Mouse (Mus musculus): ENCODE data around the gene Notch2. TPM values are rescaled to one million over a fixed set of nuclear protein-coding genes. Genes with fewer than 3 reads are reported as not detected.

The Notch2 gene
- 7.6 and 12.1 TPM in 2 replicates for polyA plus RNA-seq (2015; fragmentation: Nextera tagmentation; extraction: Ambion mirVana)

GRCm38 (mm10) chr3:98013401-98014281, at the start of gene Notch2:
TSS of gene Notch2 (plus strand) at chr3:98013527.
- Histone ChIP-seq H3K4me2 (ENCODE audit: low read length) (peak within 1 kb of the TSS; percentile 97), H3K36me3 (ENCODE audit: control insufficient read depth, insufficient read depth, low read length) (no peaks in the 10 kb centered on the region), H3K4me3 (ENCODE audit: low read length) (peak within 1 kb of the TSS; percentile 82), H3K4me1 (ENCODE audit: control insufficient read depth, insufficient read depth, low read depth, low read length) (peaks cover 7% of the 10 kb centered on the region; the same call in 1 of the 2 replicates), H3K27ac (ENCODE audit: low read depth, low read length) (peak within 1 kb of the TSS; percentile 78), H3K9ac (ENCODE audit: low read depth, low read length) (peak within 1 kb of the TSS; percentile 79), H3K9me3 (ENCODE audit: control insufficient read depth, low read length) (no peaks in the 10 kb centered on the region), H3K27me3 (replicated peaks; ENCODE audit: control insufficient read depth, insufficient read depth, low read length) (peaks cover 2% of the 10 kb centered on the region; the same call in 1 of the 2 replicates)
- under 1% methylated on average over 65 of the region's 95 CpGs for WGBS
- ATAC-seq, result peak; percentile 88

GRCm38 (mm10) chr3:97964878-97965353, 48.4 kb upstream of the Notch2 start:
- Histone ChIP-seq H3K27me3 (replicated peaks; ENCODE audit: control insufficient read depth, insufficient read depth, low read length) (no peaks in the 10 kb centered on the region), H3K9me3 (ENCODE audit: control insufficient read depth, low read length) (no peaks in the 10 kb centered on the region), H3K4me3 (ENCODE audit: low read length) (no peak overlapping the region), H3K4me1 (ENCODE audit: control insufficient read depth, insufficient read depth, low read depth, low read length) (peaks cover 8% of the 10 kb centered on the region; the same call in 1 of the 2 replicates), H3K36me3 (ENCODE audit: control insufficient read depth, insufficient read depth, low read length) (no peaks in the 10 kb centered on the region), H3K27ac (ENCODE audit: low read depth, low read length) (no peak overlapping the region), H3K9ac (ENCODE audit: low read depth, low read length) (no peak overlapping the region), H3K4me2 (ENCODE audit: low read length) (no peak overlapping the region)
- 75% methylated on average over 14 of the region's 14 CpGs for WGBS
- no peak for ATAC-seq

DNA sequence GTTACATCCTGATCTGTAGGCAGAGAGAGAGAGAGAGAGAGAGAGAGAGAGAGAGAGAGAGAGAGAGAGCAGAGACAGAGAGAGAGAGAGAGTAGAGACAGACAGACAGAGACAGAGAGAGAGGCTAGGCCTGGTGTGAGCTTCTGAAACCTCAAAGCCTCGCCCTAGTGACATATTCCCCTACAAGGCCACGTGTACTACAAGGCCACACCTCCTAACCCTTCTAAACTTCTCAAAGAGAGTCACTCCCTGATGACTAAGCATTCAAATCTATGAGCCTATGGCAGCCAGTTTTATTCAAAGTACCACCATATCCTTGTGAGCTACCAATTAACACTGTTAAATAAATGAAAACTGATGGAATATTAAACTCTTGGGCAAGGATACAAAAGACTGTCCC, 45.7 kb upstream of the Notch2 start:
- Histone ChIP-seq H3K27me3 (replicated peaks; ENCODE audit: control insufficient read depth, insufficient read depth, low read length) (no peaks in the 10 kb centered on the region), H3K9ac (ENCODE audit: low read depth, low read length) (no peak overlapping the region), H3K9me3 (ENCODE audit: control insufficient read depth, low read length) (no peaks in the 10 kb centered on the region), H3K4me2 (ENCODE audit: low read length) (no peak overlapping the region), H3K4me3 (ENCODE audit: low read length) (no peak overlapping the region), H3K27ac (ENCODE audit: low read depth, low read length) (no peak overlapping the region), H3K4me1 (ENCODE audit: control insufficient read depth, insufficient read depth, low read depth, low read length) (no peaks in the 10 kb centered on the region), H3K36me3 (ENCODE audit: control insufficient read depth, insufficient read depth, low read length) (no peaks in the 10 kb centered on the region)
- WGBS, result 61% methylated on average over 2 of the region's 2 CpGs
- ATAC-seq, result no peak

GRCm38 (mm10) chr3:97968191-97968590, 45.1 kb upstream of the Notch2 start:
- Histone ChIP-seq H3K4me3 (ENCODE audit: low read length) (no peak overlapping the region), H3K9me3 (ENCODE audit: control insufficient read depth, low read length) (no peaks in the 10 kb centered on the region)

DNA sequence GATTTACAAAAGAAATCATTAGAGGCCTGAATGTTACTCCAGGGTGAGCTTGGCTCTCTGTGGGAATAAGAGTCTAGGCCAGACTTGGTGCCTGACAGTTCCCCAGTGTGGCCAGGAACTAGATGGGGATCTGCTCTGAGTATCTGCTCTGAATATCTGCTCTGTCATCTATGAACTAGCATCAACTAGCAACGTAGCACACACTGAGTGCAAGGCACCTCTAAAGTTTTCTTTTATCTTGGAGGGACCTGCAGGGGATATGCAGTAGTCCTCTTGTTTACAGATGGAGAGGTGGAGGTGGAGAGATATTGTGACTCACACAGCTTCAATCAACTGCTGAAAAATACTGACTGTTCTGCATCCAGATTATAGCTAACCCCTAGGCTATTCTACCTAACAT, 44.3 kb upstream of the Notch2 start:
- WGBS, result 79% methylated on average over 1 of the region's 1 CpGs
- no peaks in the 10 kb centered on the region for H3K4me1 ChIP-seq (ENCODE audit: control insufficient read depth, insufficient read depth, low read depth, low read length)
- no peak for ATAC-seq

More at GRCm38 (mm10) chr3:97968191-97968590, 45.1 kb upstream of the Notch2 start:
- no peaks in the 10 kb centered on the region for H3K36me3 ChIP-seq (ENCODE audit: control insufficient read depth, insufficient read depth, low read length)
- no peak overlapping the region for H3K9ac ChIP-seq (ENCODE audit: low read depth, low read length)
- ATAC-seq, result no peak
- no peaks in the 10 kb centered on the region for H3K4me1 ChIP-seq (ENCODE audit: control insufficient read depth, insufficient read depth, low read depth, low read length)
- WGBS, result 96% methylated on average over 2 of the region's 2 CpGs
- H3K4me2 ChIP-seq (ENCODE audit: low read length), result no peak overlapping the region
- H3K27me3 ChIP-seq (replicated peaks; ENCODE audit: control insufficient read depth, insufficient read depth, low read length), result no peaks in the 10 kb centered on the region
- H3K27ac ChIP-seq (ENCODE audit: low read depth, low read length), result no peak overlapping the region

DNA sequence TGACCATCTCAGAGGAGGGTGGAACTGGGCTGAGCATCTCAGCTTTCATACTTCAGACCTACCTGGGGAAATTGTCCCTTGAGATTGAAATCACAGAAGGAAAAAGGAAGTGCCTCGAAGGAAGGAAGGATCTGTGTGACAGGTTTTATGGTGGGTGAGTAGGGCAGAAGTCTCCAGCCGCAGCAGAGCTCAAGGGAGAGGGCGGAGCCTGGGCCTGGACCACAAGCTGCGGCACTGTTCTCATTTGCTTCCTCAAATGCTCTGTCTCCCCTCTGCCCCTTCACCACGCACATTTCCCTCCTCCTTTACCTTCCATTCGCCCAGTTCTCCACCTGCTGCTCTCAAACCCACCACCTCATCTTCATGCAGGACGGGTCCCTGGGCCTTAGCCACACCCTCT, 42.2 kb upstream of the Notch2 start:
- H3K9ac ChIP-seq (ENCODE audit: low read depth, low read length), result no peak overlapping the region
- H3K4me1 ChIP-seq (ENCODE audit: control insufficient read depth, insufficient read depth, low read depth, low read length), result no peaks in the 10 kb centered on the region
- peaks cover 2% of the 10 kb centered on the region; the same call in 1 of the 2 replicates for H3K9me3 ChIP-seq (ENCODE audit: control insufficient read depth, low read length)
- no peak for ATAC-seq
- 25% methylated on average over 7 of the region's 7 CpGs for WGBS
- H3K27me3 ChIP-seq (replicated peaks; ENCODE audit: control insufficient read depth, insufficient read depth, low read length), result no peaks in the 10 kb centered on the region
- no peak overlapping the region for H3K4me3 ChIP-seq (ENCODE audit: low read length)
- no peak overlapping the region for H3K4me2 ChIP-seq (ENCODE audit: low read length)
- H3K36me3 ChIP-seq (ENCODE audit: control insufficient read depth, insufficient read depth, low read length), result no peaks in the 10 kb centered on the region
- H3K27ac ChIP-seq (ENCODE audit: low read depth, low read length), result no peak overlapping the region

More for the DNA sequence above, 44.3 kb upstream of the Notch2 start:
- H3K4me3 ChIP-seq (ENCODE audit: low read length), result no peak overlapping the region
- H3K9ac ChIP-seq (ENCODE audit: low read depth, low read length), result no peak overlapping the region
- no peak overlapping the region for H3K4me2 ChIP-seq (ENCODE audit: low read length)
- H3K27ac ChIP-seq (ENCODE audit: low read depth, low read length), result no peak overlapping the region
- H3K9me3 ChIP-seq (ENCODE audit: control insufficient read depth, low read length), result no peaks in the 10 kb centered on the region
- no peaks in the 10 kb centered on the region for H3K27me3 ChIP-seq (replicated peaks; ENCODE audit: control insufficient read depth, insufficient read depth, low read length)
- no peaks in the 10 kb centered on the region for H3K36me3 ChIP-seq (ENCODE audit: control insufficient read depth, insufficient read depth, low read length)

DNA sequence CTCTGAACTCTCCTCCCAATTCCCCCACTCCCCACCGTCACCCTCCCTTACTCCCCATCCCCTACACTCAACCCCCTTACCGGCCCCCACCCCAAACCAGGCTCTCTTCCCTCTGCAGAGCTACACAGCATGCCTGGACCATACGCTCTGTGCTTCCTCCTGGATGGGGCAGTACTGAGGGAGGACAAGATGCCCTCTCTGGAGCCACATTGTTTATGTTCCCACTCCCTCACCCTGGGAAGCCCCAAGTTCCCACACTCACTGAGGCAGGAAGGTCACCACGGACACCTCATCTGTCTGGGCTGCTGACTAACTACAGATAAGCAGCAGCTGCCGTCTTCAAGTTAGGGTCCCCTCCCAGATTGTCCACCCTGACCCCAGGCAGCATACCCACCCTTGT, 41.1 kb upstream of the Notch2 start:
- Histone ChIP-seq H3K27me3 (replicated peaks; ENCODE audit: control insufficient read depth, insufficient read depth, low read length) (no peaks in the 10 kb centered on the region), H3K36me3 (ENCODE audit: control insufficient read depth, insufficient read depth, low read length) (no peaks in the 10 kb centered on the region)
- 59% methylated on average over 5 of the region's 5 CpGs for WGBS

DNA sequence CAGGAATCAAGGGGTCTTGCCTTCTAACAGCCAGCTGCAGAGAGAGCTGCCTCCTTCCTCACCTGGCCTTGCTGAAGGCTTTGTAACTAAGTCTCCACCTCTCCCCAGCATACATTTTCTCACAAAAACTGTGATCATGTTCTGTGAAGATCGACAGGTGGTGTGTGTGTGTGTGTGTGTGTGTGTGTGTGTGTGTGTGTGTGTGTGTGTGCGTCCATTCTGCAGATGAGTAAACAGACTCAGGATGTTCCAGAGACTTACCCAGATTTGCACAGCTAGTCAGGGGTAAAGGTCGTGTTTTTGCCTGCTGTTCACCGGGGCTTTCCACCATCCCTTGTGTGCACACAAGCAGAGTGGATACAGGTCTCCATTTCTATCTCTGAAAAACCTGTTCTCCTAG, 40.6 kb upstream of the Notch2 start:
- Histone ChIP-seq H3K4me1 (ENCODE audit: control insufficient read depth, insufficient read depth, low read depth, low read length) (no peaks in the 10 kb centered on the region), H3K36me3 (ENCODE audit: control insufficient read depth, insufficient read depth, low read length) (no peaks in the 10 kb centered on the region), H3K9ac (ENCODE audit: low read depth, low read length) (no peak overlapping the region), H3K9me3 (ENCODE audit: control insufficient read depth, low read length) (peaks cover 2% of the 10 kb centered on the region; the same call in 1 of the 2 replicates), H3K27ac (ENCODE audit: low read depth, low read length) (no peak overlapping the region), H3K4me3 (ENCODE audit: low read length) (no peak overlapping the region), H3K4me2 (ENCODE audit: low read length) (no peak overlapping the region), H3K27me3 (replicated peaks; ENCODE audit: control insufficient read depth, insufficient read depth, low read length) (no peaks in the 10 kb centered on the region)
- ATAC-seq, result no peak
- 87% methylated on average over 4 of the region's 4 CpGs for WGBS

More for the DNA sequence above, 41.1 kb upstream of the Notch2 start:
- ATAC-seq, result no peak
- Histone ChIP-seq H3K4me1 (ENCODE audit: control insufficient read depth, insufficient read depth, low read depth, low read length) (no peaks in the 10 kb centered on the region), H3K4me2 (ENCODE audit: low read length) (no peak overlapping the region), H3K4me3 (ENCODE audit: low read length) (no peak overlapping the region), H3K9me3 (ENCODE audit: control insufficient read depth, low read length) (peaks cover 2% of the 10 kb centered on the region; the same call in 1 of the 2 replicates), H3K9ac (ENCODE audit: low read depth, low read length) (no peak overlapping the region), H3K27ac (ENCODE audit: low read depth, low read length) (no peak overlapping the region)

DNA sequence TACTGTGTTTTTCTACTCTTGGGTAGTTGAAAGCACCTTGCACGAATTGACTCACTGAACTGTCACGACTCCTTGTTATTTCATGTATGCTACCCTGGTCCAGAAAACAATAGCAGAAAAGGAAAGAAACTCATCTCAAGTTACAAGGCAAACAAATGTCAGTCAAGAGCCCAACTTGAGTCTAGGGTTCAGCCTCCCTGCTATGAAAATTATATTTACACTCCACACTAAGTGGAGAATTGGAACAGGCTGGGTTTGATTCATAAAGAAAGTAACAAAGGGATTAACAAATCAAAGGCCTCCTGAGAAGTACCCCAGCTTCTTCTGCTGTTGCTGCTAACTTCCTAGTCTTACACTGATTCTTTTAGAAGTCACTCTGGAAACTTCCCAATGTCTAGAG, 40.0 kb upstream of the Notch2 start:
- 27% methylated on average over 2 of the region's 2 CpGs for WGBS
- Histone ChIP-seq H3K4me2 (ENCODE audit: low read length) (no peak overlapping the region), H3K4me3 (ENCODE audit: low read length) (no peak overlapping the region), H3K27me3 (replicated peaks; ENCODE audit: control insufficient read depth, insufficient read depth, low read length) (no peaks in the 10 kb centered on the region), H3K9me3 (ENCODE audit: control insufficient read depth, low read length) (peaks cover 2% of the 10 kb centered on the region; the same call in 1 of the 2 replicates), H3K9ac (ENCODE audit: low read depth, low read length) (no peak overlapping the region), H3K36me3 (ENCODE audit: control insufficient read depth, insufficient read depth, low read length) (no peaks in the 10 kb centered on the region), H3K4me1 (ENCODE audit: control insufficient read depth, insufficient read depth, low read depth, low read length) (no peaks in the 10 kb centered on the region), H3K27ac (ENCODE audit: low read depth, low read length) (no peak overlapping the region)
- ATAC-seq, result no peak
